Mouse (Mus musculus) activated CD4-positive, CD25-positive, alpha-beta regulatory T cell, adult 4 months (primary cell): Measurements from ENCODE around the gene Atxn1l. TPM values are rescaled to one million over a fixed set of nuclear protein-coding genes. Genes with fewer than 3 reads are reported as not detected.

Experiments used
- polyA plus RNA-seq, 2 experiments: library from polyadenylated mRNA; unstranded; fragments of 100-300 nt; shearing (Covaris generic); gene quantifications; one replicate each; pipeline ENCODE4 v1.2.1; 2017

Gene Atxn1l
- polyA plus RNA-seq, 2 experiments from 2014 or later = 2.2 to 2.8 TPM

Other genes starting within 250 kb of the Atxn1l start
- gene Pmfbp1, start 243.7 kb downstream of the Atxn1l start, polyA plus RNA-seq = not detected
- gene Dhx38, start 171.9 kb downstream of the Atxn1l start, polyA plus RNA-seq = 10 to 100 TPM in 1 of 2 experiments, 1 to 10 TPM in 1; 9.1 to 14.2 TPM
- 10 to 100 TPM; 16.5 to 17.9 TPM for gene Txnl4b, start 171.8 kb downstream of the Atxn1l start, polyA plus RNA-seq
- not detected for gene Hp, start 158.6 kb downstream of the Atxn1l start, polyA plus RNA-seq
- gene Dhodh, start 129.1 kb downstream of the Atxn1l start, polyA plus RNA-seq = 10 to 100 TPM; 29.0 to 32.3 TPM
- gene Pkd1l3, start 123.2 kb downstream of the Atxn1l start, polyA plus RNA-seq = 1 to 10 TPM in 1 of 2 experiments, under 1 TPM in 1; 0.32 to 1.6 TPM
- 100 to 1,000 TPM; 128 to 129 TPM for gene Ist1, start 44.5 kb downstream of the Atxn1l start, polyA plus RNA-seq
- gene Zfp821, start 32.2 kb downstream of the Atxn1l start, polyA plus RNA-seq = 1 to 10 TPM; 5.1 to 5.5 TPM
- 10 to 100 TPM; 28.9 to 29.2 TPM for gene Ap1g1, start 40.8 kb upstream of the Atxn1l start, polyA plus RNA-seq
- 1 to 10 TPM; 1.0 to 1.3 TPM for gene Phlpp2, start 130.8 kb upstream of the Atxn1l start, polyA plus RNA-seq
- gene Marveld3, start 224.5 kb upstream of the Atxn1l start, polyA plus RNA-seq = not detected